Mouse (Mus musculus) ZHBTc4 (cell line): ENCODE measurements around the gene Vwa2.

ENCODE experiments used
- DNase-seq: peaks from one replicate; pipeline ENCODE4 v3.0.0-alpha.2; 2011; ENCODE audit warnings: low read depth, low spot score

The Vwa2 gene

GRCm38 (mm10) chr19:56908472-56909270 is 34.6 kb downstream of the Vwa2 start:
- DNase-seq = peak; percentile 71

- DNase-seq = no peak
Observed at GRCm38 (mm10) chr19:56910561-56910960, 36.5 kb downstream of the Vwa2 start.

GRCm38 (mm10) chr19:56913761-56914160 is 39.7 kb downstream of the Vwa2 start:
- no peak for DNase-seq

GRCm38 (mm10) chr19:56914658-56915057 is 40.6 kb downstream of the Vwa2 start:
- no peak for DNase-seq

DNA sequence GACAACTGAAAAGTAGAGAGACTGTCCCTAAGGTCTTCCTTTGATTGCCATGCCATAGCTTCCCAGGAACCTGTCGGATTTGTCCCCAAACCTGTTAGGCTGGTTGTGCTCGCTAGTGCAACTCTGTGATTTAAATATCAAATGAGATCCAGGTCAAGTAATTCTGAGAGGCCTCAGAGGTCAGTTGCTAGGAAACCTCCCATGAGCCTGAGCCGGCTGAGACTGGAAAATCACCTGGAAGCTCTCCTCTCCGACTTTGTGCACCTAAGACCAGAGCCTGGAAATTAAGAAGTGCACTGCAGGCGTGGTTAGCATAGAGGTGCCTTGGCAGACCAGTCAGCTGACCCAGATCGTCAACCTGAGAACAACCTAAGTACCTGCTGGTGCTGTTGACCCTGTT is 41.0 kb downstream of the Vwa2 start:
- peak; percentile 59 for DNase-seq

DNA sequence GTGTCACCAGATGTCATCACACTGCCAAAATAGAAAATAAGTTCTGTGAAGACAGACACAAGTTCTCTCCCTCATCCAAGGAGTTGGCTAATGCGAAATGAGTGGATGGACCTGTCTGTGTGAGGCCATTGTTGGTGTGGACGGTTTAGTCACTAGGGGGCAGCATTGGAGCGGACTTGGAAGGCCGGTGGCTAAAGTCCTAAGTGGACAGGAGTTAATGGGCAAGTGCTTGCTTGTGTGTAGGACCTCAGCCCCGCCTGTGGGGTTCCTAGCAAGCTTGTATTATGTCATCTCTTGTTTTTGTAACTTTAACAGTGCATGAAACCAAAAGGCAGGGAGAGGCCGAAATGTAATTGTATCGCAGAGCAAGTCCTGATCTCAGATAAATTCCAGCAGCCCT is 45.6 kb downstream of the Vwa2 start:
- peak; percentile 82 for DNase-seq

GRCm38 (mm10) chr19:56920232-56920631 is 46.2 kb downstream of the Vwa2 start:
- no peak for DNase-seq

- no peak for DNase-seq
Observed at GRCm38 (mm10) chr19:56921744-56922143, 47.7 kb downstream of the Vwa2 start.

DNA sequence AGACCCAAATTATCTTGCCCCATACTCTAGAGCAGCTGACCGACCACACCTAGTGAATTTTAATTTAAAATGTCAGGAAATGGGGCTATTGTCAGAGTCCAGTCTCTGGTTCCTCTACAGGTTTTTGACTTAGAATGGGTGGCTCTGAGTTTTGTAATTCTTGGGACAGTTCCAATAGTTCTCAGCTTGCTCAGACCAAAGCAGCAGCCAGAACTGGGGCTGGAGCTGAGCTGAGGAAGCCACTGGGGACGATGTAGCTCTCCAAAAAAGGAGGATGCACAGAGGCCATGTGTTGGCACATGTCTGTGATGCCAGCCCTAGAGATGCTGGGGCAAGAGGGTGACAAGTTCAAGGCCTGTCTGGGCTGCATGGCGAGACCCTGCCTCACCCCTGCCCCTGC is 55.3 kb downstream of the Vwa2 start:
- DNase-seq = no peak

DNA sequence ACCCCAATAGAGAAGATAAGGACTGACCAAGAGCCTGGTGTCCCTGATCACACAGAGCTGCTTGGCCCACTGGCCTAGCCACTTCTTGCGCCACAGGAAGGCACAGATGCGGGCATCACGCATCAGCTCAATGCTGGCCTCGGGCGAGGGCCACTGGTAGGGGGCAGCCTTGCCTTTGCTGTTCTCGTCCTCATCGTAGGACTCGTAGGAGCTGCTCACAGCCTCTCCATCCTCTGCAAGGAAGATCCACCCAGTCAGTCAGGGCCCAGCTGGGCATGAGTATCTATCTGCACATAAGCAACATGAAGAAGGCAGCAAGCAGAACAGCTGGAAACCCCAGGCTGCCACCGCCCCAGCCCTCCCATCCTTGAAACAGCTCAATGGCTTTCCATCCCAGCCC is 56.0 kb downstream of the Vwa2 start:
- DNase-seq = no peak

DNA sequence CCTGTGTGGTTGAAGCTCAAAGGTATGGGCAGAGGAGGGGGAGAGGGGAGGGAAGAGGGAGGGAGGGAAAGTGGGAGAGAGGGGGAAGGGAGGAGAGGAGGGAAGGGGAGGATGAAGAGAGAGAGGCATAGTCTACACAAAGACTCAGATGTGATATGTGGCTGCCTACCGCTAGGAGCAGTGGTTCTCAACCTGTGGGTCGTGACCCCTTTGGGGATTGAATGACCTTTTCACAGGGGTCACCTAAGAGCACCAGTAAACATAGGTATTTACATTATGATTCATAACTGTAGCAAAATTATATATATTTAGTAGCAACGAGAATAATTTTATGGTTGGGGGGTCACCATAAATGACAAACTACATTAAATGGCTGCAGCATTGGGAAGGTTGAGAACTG is 59.8 kb downstream of the Vwa2 start:
- DNase-seq = no peak

- DNase-seq = peak; percentile 53
Observed at GRCm38 (mm10) chr19:56935111-56935510, 61.1 kb downstream of the Vwa2 start.

DNA sequence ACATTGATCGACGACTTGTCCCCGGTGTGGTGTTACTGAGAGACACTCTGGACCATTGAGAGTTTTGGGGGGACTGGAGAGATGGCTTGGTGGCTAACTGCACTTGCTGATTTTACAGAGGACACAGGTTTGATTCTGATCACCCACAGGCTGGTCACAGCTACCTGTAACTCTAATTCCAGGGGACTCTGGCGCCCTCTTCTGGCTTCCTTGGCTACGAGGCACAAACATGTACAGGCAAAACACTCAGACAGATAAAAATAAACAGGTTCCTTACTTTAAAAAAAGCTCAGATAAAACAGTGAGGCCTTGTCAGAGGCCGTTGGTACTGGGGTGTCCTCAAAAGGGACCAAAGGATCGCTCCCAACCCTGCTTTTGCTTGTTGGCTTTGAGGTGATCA is 61.7 kb downstream of the Vwa2 start:
- peak; percentile 82 for DNase-seq

DNA sequence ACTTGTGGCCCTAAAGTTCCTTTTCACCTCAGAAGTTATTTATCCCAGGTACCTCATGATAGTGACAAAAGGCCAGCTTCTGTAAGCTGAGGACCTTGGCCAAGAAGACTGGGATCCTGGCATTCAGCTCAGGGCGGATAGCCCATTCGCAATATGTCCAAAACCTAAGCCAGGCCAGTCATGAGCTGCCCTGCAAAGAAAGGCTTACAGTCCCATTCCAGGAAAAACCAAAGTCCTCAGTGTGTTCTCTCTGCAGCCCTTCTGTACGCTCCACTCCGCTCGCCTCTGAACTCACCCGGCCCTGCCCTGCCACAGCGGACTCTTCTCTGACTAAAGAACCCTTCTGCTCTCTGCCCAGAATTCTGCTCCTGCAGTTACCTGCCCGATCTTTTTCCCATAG is 62.2 kb downstream of the Vwa2 start:
- DNase-seq = no peak

DNA sequence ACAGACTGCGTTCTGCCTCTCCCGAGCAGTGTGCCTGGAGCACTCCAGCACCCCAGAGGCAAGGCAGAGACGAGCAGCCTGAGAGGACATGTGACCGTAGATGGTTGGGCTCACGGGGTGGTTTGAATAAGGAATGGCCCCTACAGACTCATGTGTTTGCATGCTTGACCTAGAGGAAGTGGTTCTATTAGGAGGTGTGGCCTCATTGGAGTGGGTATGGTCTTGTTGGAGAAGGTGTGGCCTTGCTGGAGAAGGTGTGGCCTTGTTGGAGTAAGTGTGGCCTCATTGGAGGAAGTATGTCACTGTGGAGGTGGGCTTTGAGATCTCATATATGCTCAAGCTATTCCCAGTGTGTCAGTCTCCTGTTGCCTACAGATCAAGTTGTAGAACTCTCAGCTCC is 63.9 kb downstream of the Vwa2 start:
- DNase-seq = peak; percentile 71

DNA sequence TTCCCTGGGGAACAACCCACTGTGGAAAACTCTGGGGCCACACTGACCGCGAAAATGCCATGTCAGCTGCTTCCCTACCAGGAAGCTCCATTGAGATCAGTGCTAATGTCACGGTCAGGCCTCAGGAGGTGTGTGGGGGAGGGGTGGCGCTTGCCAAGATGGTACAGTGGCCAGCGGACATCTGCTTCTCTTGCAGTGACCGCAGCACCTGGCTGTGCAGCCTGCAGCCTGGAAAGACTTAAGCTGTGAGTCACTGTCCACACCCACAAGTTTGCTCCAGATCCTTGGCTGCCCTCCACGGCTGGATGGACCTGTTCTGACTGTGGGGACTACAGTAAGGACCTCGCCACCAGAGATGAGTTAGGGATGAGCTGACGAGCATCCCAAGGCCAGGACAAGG is 65.8 kb downstream of the Vwa2 start:
- no peak for DNase-seq

DNA sequence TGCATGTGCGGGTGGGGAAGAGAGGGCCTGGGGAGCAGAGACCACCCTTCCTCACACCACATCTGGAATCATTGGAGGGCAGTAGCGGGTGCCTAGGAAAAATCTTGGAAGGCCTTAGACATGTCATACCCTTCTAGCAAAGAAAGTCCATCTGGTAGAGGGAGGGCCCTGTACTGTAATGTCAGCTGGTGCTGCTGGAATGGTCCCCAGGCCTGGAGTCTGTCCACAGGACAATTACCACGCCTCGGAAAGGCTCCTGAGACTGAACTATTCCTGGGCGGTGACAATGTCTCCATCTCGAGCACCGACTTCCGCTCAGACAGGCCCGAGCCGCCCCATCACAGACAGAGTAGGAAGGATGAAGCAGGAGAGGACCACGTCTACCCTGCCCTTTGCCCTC is 66.5 kb downstream of the Vwa2 start:
- no peak for DNase-seq

DNA sequence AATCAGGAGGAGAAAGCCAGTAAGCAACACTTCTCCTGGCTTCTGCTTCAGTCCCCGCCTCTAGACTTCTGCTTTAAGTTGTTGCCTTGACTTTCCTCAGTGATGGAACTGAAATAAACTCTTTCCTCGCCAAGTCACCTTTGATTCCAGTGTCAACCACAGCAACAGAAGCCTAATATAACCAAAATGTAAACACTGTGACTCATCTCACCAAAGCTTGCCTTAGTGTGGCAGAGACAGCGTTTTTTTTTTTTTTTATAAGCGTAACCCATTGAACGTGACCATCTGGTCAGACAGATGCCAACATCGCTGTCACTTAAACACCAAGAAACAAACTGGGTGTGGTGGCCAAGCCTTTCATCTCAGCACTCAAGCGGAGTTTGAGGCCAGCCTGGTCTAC is 68.2 kb downstream of the Vwa2 start:
- DNase-seq = no peak

DNA sequence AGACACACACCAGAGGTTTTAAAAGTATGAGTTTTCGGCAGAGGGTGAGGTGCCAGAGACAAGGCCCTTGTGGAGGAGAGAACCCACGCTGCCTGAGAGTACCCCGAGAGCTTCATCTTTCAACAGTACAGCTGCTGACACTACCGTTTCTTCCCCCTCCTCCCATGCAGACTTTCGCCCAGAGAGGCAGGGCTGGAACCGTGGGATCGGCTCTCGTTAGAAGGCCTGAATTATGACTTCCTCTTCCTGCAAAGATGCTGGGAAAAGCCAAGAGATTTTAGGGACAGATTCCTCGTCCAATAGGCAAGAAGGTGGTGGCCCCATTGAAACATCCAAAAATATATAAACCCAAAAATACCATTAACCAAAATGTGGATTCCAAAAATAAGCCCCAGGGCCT is 70.2 kb downstream of the Vwa2 start:
- DNase-seq = no peak

- no peak for DNase-seq
Observed at GRCm38 (mm10) chr19:56944826-56945225, 70.8 kb downstream of the Vwa2 start.

GRCm38 (mm10) chr19:56945621-56946020 is 71.6 kb downstream of the Vwa2 start:
- no peak for DNase-seq

GRCm38 (mm10) chr19:56946277-56946676 is 72.2 kb downstream of the Vwa2 start:
- no peak for DNase-seq

DNA sequence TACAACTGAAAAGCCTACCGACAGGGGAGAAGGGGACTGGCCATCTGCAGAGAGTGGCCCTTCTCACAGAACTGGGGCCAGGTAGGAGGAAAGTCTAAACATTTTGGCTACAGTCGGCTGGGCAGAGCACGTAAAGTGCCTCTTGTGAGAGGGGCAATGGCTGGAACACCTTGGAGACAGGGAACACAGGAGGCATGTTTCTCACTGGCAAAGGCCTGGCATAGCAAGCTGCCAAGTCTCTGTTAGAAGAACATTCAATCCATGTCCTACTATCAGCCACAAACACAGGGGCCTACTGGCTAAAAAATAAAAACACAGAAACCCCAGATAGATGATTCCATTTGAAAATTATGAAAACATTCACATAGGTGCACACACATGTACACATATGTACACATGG is 72.7 kb downstream of the Vwa2 start:
- no peak for DNase-seq
